Mouse (Mus musculus) left cerebral cortex, adult 2 months (tissue): ENCODE data around the gene Gm45234. TPM values are rescaled to one million over a fixed set of nuclear protein-coding genes. Genes with fewer than 3 reads are reported as not detected.

Experiments used
- DNase-seq, 2 experiments: peaks; one replicate each; pipeline ENCODE4 v3.0.0; 2021 to 2022; ENCODE audit warnings: low spot score in 2 of 2, mixed read lengths in 1 of 2; ENCODE audit errors: extremely low spot score in 1 of 2
- H3K27ac ChIP-seq: fragments of 200-600 bp; 2 replicates; pipeline ENCODE4 v1.8.1; 2022
- H3K4me3 ChIP-seq: fragments of 200-600 bp; 2 replicates; pipeline ENCODE4 v1.8.1; 2022
- CTCF ChIP-seq: fragments of 200-600 bp; IDR thresholded peaks from 2 replicates; pipeline ENCODE4 v1.8.1; 2022; ENCODE audit warnings: antibody characterized with exemption, mild to moderate bottlenecking, moderate library complexity
- intact Hi-C: fragments of 180-260 bp; cut with DNase I; formaldehyde crosslinking; loops from one replicate; pipeline ENCODE4 v1.15.1; 2025
- microRNA-seq, 2 experiments: library from miRNA; unstranded; fragments of <30 nt; microRNA quantifications; one replicate each; pipeline ENCODE4 v1.2.0; 2021
- total RNA-seq, 2 experiments: library from RNA; stranded (reverse); gene quantifications; 2 replicates each; pipeline ENCODE4 v1.2.3; 2021

The Gm45234 gene
- total RNA-seq, 2 experiments from 2014 or later = not detected

- H3K27ac ChIP-seq = peak overlapping the region; percentile 0
- no peak overlapping the region for H3K4me3 ChIP-seq
- TF ChIP-seq CTCF = no peak
- intact Hi-C loops = loop anchor here (5.0 kb wide), 1 partner anchor 42 kb away; the partner anchor contains the start of gene Grcc10
- DNase-seq = peak; percentile 47 to 62
Observed at GRCm38 (mm10) chr6:124699962-124700610, 55.7 kb downstream of the Gm45234 start.

- TF ChIP-seq CTCF = no peak
- no peak for DNase-seq
- intact Hi-C loops = no loop called here
- Histone ChIP-seq H3K4me3 (no peak overlapping the region), H3K27ac (no peak overlapping the region)
Observed at GRCm38 (mm10) chr6:124699366-124699765, 56.5 kb downstream of the Gm45234 start.

DNA sequence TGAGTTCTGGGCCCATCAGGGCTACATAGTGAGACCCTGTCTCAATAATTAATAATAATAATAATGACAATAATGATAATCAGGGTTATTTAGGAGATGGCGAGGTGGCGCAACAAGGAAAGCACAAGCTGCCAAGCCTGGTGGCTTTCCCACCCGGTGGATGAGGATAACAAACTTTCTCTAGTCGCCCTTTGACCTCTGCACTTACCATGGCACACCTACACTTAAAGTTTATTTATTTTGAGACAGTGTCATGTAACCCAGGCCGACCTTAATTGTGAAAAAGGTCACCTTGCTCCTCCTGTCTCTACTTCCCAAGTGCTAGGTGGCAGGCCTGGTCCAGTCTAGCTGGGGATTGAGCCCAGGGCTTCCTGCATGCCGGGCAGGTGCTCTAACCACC is 57.1 kb downstream of the Gm45234 start:
- H3K4me3 ChIP-seq = no peak overlapping the region
- H3K27ac ChIP-seq = no peak overlapping the region
- TF ChIP-seq CTCF = no peak
- no peak for DNase-seq
- intact Hi-C loops = no loop called here

- TF ChIP-seq CTCF = no peak
- Histone ChIP-seq H3K4me3 (no peak overlapping the region), H3K27ac (no peak overlapping the region)
- intact Hi-C loops = no loop called here
- no peak for DNase-seq
Observed at GRCm38 (mm10) chr6:124696441-124697150, 59.2 kb downstream of the Gm45234 start.

DNA sequence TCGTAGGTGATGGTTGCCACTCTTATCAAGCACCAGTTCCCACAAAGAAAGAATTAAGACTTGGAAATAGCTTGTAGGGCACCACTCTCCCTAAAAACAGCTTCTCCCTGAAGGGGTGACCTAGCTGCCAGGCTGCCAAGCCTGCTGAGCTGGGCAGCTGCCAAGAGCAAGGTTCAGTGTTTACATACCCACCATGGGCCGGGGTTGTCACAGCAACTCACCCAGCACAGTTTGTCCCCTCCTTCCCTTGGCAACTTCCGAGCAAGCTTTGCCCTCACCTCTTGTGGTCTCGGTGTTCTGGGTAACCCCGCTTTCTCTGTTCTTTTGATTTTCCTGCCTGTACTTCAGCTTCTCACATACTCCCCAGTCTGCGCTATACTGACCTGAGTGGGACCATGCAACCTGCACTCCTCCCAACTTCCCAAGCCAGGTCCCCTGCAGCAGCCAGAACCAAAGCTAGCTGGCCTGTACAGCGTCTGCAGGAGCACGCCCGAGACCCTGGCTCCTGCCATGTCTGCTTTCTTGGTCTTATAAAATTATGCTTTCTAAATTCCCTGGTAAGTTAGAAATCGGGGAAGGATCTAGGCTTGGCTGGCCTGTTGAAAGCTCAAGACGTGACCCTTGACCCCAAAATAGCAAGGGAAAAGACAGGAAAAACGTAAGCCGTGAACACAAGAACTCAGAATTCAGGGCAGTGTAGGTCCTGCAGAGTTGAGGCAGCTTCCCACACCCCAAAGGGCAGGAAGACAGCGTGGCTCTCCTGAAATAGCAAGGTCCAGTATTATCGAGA is 61.5 kb downstream of the Gm45234 start:
- Histone ChIP-seq H3K27ac (peak overlapping the region; percentile 58), H3K4me3 (no peak overlapping the region)
- intact Hi-C loops = no loop called here
- peak; percentile 43 to 54 for DNase-seq
- TF ChIP-seq CTCF = no peak

DNA sequence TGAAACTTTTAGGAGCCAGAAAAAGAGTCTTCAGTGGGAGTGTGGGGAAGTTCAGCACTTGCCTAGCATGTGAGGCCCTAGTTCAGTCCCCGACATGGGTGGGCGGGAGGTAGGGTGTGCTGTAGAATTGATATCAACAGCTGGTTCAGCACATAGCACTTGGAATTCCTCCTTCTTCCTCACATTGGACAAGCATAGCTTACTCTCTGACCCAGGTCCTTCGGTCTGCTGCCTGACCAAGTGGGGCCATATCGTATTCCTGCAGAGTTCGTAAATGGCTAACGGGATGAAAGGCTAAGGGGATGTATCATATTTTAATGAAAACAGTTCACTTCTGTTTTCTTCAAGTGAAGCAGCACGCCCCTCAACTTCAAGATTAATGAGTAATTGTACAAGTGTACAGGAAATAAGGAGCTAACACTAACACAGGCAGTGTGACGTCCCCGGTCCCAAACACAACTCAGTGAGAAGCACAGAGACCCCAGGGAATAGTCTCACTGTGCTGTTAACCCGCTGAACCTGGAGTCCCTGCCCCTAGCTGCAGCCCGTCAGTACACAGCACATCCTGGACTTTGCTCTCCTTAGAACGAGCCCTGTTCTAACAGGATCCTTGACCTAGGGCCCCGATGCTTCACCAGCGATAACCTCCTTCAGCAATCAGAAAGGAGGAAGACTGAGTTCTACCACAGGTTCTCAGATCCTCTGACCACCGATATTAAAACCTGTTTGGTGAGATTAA is 62.4 kb downstream of the Gm45234 start:
- no peak overlapping the region for H3K4me3 ChIP-seq
- intact Hi-C loops = no loop called here
- no peak for DNase-seq
- TF ChIP-seq CTCF = no peak
- H3K27ac ChIP-seq = peak overlapping the region; percentile 56

- intact Hi-C loops = no loop called here
- no peak for DNase-seq
- no peak for TF ChIP-seq CTCF
- H3K27ac ChIP-seq = no peak overlapping the region
- H3K4me3 ChIP-seq = no peak overlapping the region
Observed at GRCm38 (mm10) chr6:124690517-124690916, 65.3 kb downstream of the Gm45234 start.

Small RNA genes lying within 50 kb of the gene (microRNA-seq; reads per million reads assigned to microRNA genes)
- 1.7 to 3.4 reads per million in 2 experiments for gene Mir141
- gene Mir200c = 19.4 to 22.2 reads per million in 2 experiments

Other genes with a start within 250 kb of the Gm45234 start
- 1 to 10 TPM; 1.5 to 1.8 TPM for gene C1ra, start 243.6 kb downstream of the Gm45234 start, total RNA-seq
- 1 to 10 TPM; 1.2 to 1.5 TPM for gene C1s1, start 213.7 kb downstream of the Gm45234 start, total RNA-seq
- gene C1rb, start 185.7 kb downstream of the Gm45234 start, total RNA-seq = under 1 TPM; 0.14 to 0.20 TPM
- gene C1s2, start 119.9 kb downstream of the Gm45234 start, total RNA-seq = under 1 TPM; 0.23 to 0.36 TPM
- 10 to 100 TPM; 20.5 to 21.5 TPM for gene Lpcat3, start 93.0 kb downstream of the Gm45234 start, total RNA-seq
- 10 to 100 TPM; 47.4 to 50.9 TPM for gene Emg1, start 43.8 kb downstream of the Gm45234 start, total RNA-seq
- gene Phb2, start 43.7 kb downstream of the Gm45234 start, total RNA-seq = 100 to 1,000 TPM; 115 to 120 TPM
- 1 to 10 TPM; 3.3 to 4.0 TPM for gene Ptpn6, start 17.3 kb downstream of the Gm45234 start, total RNA-seq
- 100 to 1,000 TPM; 298 to 309 TPM for gene Grcc10, start 14.6 kb downstream of the Gm45234 start, total RNA-seq
- gene Atn1, start 503 bp upstream of the Gm45234 start, total RNA-seq = 100 to 1,000 TPM; 170 to 181 TPM
- gene Eno2, start 13.7 kb upstream of the Gm45234 start, total RNA-seq = 1,000 to 10,000 TPM; 1,064 to 1,067 TPM
- 1 to 10 TPM; 1.6 to 1.9 TPM for gene Lrrc23, start 23.7 kb upstream of the Gm45234 start, total RNA-seq
- 1 to 10 TPM; 4.4 to 5.4 TPM for gene Spsb2, start 52.6 kb upstream of the Gm45234 start, total RNA-seq
- gene Tpi1, start 58.3 kb upstream of the Gm45234 start, total RNA-seq = 100 to 1,000 TPM; 734 to 769 TPM
- gene Usp5, start 73.5 kb upstream of the Gm45234 start, total RNA-seq = 100 to 1,000 TPM; 184 to 190 TPM
- gene Cdca3, start 73.5 kb upstream of the Gm45234 start, total RNA-seq = under 1 TPM; 0.63 to 0.66 TPM
- gene Gnb3, start 84.3 kb upstream of the Gm45234 start, total RNA-seq = not detected
- gene P3h3, start 101.7 kb upstream of the Gm45234 start, total RNA-seq = 10 to 100 TPM; 29.1 to 33.1 TPM
- gene Gpr162, start 108.0 kb upstream of the Gm45234 start, total RNA-seq = 100 to 1,000 TPM; 231 to 248 TPM
- 1 to 10 TPM; 2.0 to 4.6 TPM for gene Cd4, start 132.2 kb upstream of the Gm45234 start, total RNA-seq
- 1 to 10 TPM; 2.1 to 3.1 TPM for gene Lag3, start 155.7 kb upstream of the Gm45234 start, total RNA-seq
- gene Ptms, start 164.1 kb upstream of the Gm45234 start, total RNA-seq = 100 to 1,000 TPM; 845 to 926 TPM
- gene Mlf2, start 175.4 kb upstream of the Gm45234 start, total RNA-seq = 100 to 1,000 TPM; 617 to 624 TPM
- gene Cops7a, start 209.5 kb upstream of the Gm45234 start, total RNA-seq = 100 to 1,000 TPM; 148 to 156 TPM
- 100 to 1,000 TPM; 176 to 191 TPM for gene Pianp, start 240.7 kb upstream of the Gm45234 start, total RNA-seq